Mouse (Mus musculus) ZHBTc4 (cell line): ENCODE results near the gene Fgf5.

Experiments used
- DNase-seq: peaks from one replicate; pipeline ENCODE4 v3.0.0-alpha.2; 2011; ENCODE audit warnings: low read depth, low spot score

Gene Fgf5

GRCm38 (mm10) chr5:98253838-98254821, at the start of gene Fgf5:
Gene Fgf5, plus strand, starts transcription at chr5:98254184.
- DNase-seq = peak; percentile 64

GRCm38 (mm10) chr5:98212501-98212900, 41.5 kb upstream of the Fgf5 start:
- DNase-seq = no peak

GRCm38 (mm10) chr5:98221956-98222355, 32.0 kb upstream of the Fgf5 start:
- DNase-seq = no peak

- no peak for DNase-seq
These were observed 27.3 kb upstream of the Fgf5 start for GRCm38 (mm10) chr5:98226710-98227109.

GRCm38 (mm10) chr5:98229456-98229855, 24.5 kb upstream of the Fgf5 start:
- DNase-seq = no peak

GRCm38 (mm10) chr5:98238466-98238865, 15.5 kb upstream of the Fgf5 start:
- DNase-seq = no peak

- DNase-seq = no peak
These were observed 12.6 kb upstream of the Fgf5 start for GRCm38 (mm10) chr5:98241322-98241829.

- DNase-seq = no peak
These were observed 8.7 kb upstream of the Fgf5 start for GRCm38 (mm10) chr5:98245303-98245702.

GRCm38 (mm10) chr5:98245976-98246375, 8.0 kb upstream of the Fgf5 start:
- DNase-seq = no peak

GRCm38 (mm10) chr5:98246826-98247225, 7.2 kb upstream of the Fgf5 start:
- no peak for DNase-seq

- no peak for DNase-seq
These were observed 6.5 kb upstream of the Fgf5 start for GRCm38 (mm10) chr5:98247516-98247915.

- DNase-seq = peak; percentile 13
These were observed 837 bp upstream of the Fgf5 start for GRCm38 (mm10) chr5:98253147-98253546.

GRCm38 (mm10) chr5:98255176-98255575, 1.2 kb downstream of the Fgf5 start:
- DNase-seq = no peak

GRCm38 (mm10) chr5:98255760-98256490, 1.9 kb downstream of the Fgf5 start:
- peak; percentile 88 for DNase-seq

GRCm38 (mm10) chr5:98275318-98275818, 21.4 kb downstream of the Fgf5 start:
- DNase-seq = no peak

- DNase-seq = no peak
These were observed 28.0 kb downstream of the Fgf5 start for GRCm38 (mm10) chr5:98281993-98282392.

- no peak for DNase-seq
These were observed 29.9 kb downstream of the Fgf5 start for GRCm38 (mm10) chr5:98283696-98284478.

- DNase-seq = no peak
These were observed 36.7 kb downstream of the Fgf5 start for GRCm38 (mm10) chr5:98290642-98291041.

- DNase-seq = no peak
These were observed 38.5 kb downstream of the Fgf5 start for GRCm38 (mm10) chr5:98292388-98293048.

- DNase-seq = no peak
These were observed 39.2 kb downstream of the Fgf5 start for GRCm38 (mm10) chr5:98293049-98293715.
